Mouse (Mus musculus) embryonic fibroblast, embryonic 13.5 days (primary cell): ENCODE data around the gene Kctd3. TPM values are rescaled to one million over a fixed set of nuclear protein-coding genes. Genes with fewer than 3 reads are reported as not detected.

Experiments
- H3K27ac ChIP-seq: 2 replicates; pipeline ENCODE4 v1.5.1; 2012; ENCODE audit warnings: low read length, control low read depth, inconsistent platforms; ENCODE audit not compliant: insufficient read depth
- H3K4me1 ChIP-seq: 2 replicates; pipeline ENCODE4 v1.6.1; 2011; ENCODE audit warnings: low read length; ENCODE audit not compliant: control insufficient read depth, insufficient read depth
- H3K4me3 ChIP-seq: 2 replicates; pipeline ENCODE4 v1.5.1; 2011; ENCODE audit warnings: mild to moderate bottlenecking, control low read depth, low read length; ENCODE audit not compliant: insufficient read depth
- CTCF ChIP-seq: IDR thresholded peaks from 2 replicates; pipeline ENCODE4 v1.5.1; 2011; ENCODE audit warnings: mild to moderate bottlenecking, control low read depth, low read length, moderate library complexity, borderline replicate concordance; ENCODE audit not compliant: insufficient read depth
- POLR2A ChIP-seq: IDR thresholded peaks from 2 replicates; pipeline ENCODE4 v1.6.1; 2011; ENCODE audit warnings: low read depth, mild to moderate bottlenecking, control low read depth, low read length, moderate library complexity
- polyA plus RNA-seq: library from polyadenylated mRNA; stranded (reverse); fragments of >200 nt; gene quantifications from 2 replicates; pipeline ENCODE4 v1.2.4, GENCODE M21; 2011; ENCODE audit warnings: low read depth; ENCODE audit not compliant: missing spikeins, insufficient read length

Kctd3 gene
- polyA plus RNA-seq, 1 experiment, result 27.4 TPM

- no peaks in the 10 kb centered on the region for H3K4me1 ChIP-seq
- no peak overlapping the region for H3K4me3 ChIP-seq
- no peak overlapping the region for H3K27ac ChIP-seq
- TF ChIP-seq CTCF, result no peak
- no peak for TF ChIP-seq POLR2A
Measured at GRCm38 (mm10) chr1:189012846-189013586, 5.4 kb upstream of the Kctd3 start.

GRCm38 (mm10) chr1:189010671-189011070 is 3.0 kb upstream of the Kctd3 start:
- TF ChIP-seq CTCF (no peak), POLR2A (no peak)
- Histone ChIP-seq H3K4me1 (peaks cover 6% of the 10 kb centered on the region; the same call in 1 of the 2 replicates), H3K27ac (no peak overlapping the region), H3K4me3 (no peak overlapping the region)

GRCm38 (mm10) chr1:189007980-189008324 is 311 bp upstream of the Kctd3 start:
- Histone ChIP-seq H3K4me3 (no peak overlapping the region), H3K27ac (no peak overlapping the region), H3K4me1 (peaks cover 6% of the 10 kb centered on the region; the same call in 1 of the 2 replicates)
- TF ChIP-seq CTCF, result no peak
- no peak for TF ChIP-seq POLR2A

DNA sequence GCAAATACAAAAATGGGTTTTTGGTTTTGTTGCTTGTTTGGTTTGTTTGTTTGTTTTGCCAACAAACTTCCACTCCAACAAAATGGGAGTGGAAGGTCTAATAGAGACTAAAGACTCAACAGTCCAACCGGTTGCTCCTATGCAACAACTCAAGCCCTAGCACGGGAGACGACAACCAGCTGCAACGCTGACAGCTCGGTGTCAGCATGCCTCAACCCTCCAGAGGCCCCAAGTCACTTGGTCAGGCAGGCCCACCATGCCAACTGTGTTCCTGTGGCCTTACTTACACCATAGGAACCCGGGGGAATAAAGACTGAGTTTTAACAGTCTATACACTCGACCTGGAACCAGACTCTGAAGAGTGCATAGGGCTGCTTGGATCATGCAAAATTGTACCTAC is 815 bp downstream of the Kctd3 start:
- Histone ChIP-seq H3K4me1 (peaks cover 6% of the 10 kb centered on the region; the same call in 1 of the 2 replicates), H3K4me3 (peak overlapping the region; percentile 83), H3K27ac (no peak overlapping the region)
- TF ChIP-seq POLR2A, result no peak
- TF ChIP-seq CTCF, result no peak

GRCm38 (mm10) chr1:189006267-189006666 is 1.4 kb downstream of the Kctd3 start:
- H3K27ac ChIP-seq, result no peak overlapping the region; the same call in 1 of the 2 replicates
- peaks cover 6% of the 10 kb centered on the region; the same call in 1 of the 2 replicates for H3K4me1 ChIP-seq
- TF ChIP-seq CTCF, result no peak
- TF ChIP-seq POLR2A, result no peak
- peak overlapping the region; percentile 83 for H3K4me3 ChIP-seq

GRCm38 (mm10) chr1:189004774-189005173 is 2.9 kb downstream of the Kctd3 start:
- H3K27ac ChIP-seq, result no peak overlapping the region
- peaks cover 6% of the 10 kb centered on the region; the same call in 1 of the 2 replicates for H3K4me1 ChIP-seq
- no peak overlapping the region for H3K4me3 ChIP-seq
- TF ChIP-seq POLR2A (no peak), CTCF (no peak)

DNA sequence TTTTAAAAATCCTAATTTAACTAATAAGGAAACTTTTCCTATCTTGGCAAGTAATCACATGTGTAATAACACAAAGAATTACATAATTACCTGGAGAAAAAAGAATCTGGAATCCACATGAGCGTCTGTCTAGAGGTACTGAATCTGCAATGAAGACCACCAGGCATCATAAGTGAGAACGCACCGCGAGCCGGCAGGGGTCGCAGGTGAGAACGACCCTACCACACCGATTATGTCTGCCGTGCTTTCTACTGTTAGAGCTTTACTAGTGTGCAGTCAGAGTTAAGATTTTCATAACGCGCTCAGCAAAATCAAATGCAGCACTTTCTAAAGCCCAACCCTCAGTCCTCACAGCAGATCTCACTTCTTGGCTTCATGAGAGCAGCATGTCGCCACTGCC is 5.8 kb downstream of the Kctd3 start:
- Histone ChIP-seq H3K27ac (no peak overlapping the region), H3K4me3 (no peak overlapping the region), H3K4me1 (peaks cover 6% of the 10 kb centered on the region; the same call in 1 of the 2 replicates)
- TF ChIP-seq CTCF, result no peak
- TF ChIP-seq POLR2A, result no peak

DNA sequence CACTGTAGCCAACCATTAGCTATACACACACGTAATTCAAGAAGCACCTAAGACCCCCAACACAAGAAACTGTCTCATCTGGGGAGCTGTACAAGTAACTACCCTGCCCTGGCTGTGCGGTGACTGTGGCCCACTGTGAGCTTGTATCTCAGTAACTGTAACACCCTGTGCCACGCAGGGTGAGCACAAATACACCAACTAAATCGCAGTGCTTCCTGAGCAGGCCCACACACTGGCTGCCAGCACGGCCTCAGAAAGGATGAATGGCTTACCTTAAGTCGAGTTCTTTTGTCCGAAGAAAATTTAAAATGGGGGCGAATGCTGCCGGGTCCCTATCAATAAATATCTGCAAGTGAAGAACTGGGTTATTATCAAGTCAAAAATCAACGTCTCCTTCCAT is 7.7 kb downstream of the Kctd3 start:
- TF ChIP-seq CTCF, result no peak
- no peak for TF ChIP-seq POLR2A
- Histone ChIP-seq H3K4me3 (no peak overlapping the region), H3K27ac (no peak overlapping the region), H3K4me1 (no peaks in the 10 kb centered on the region)

DNA sequence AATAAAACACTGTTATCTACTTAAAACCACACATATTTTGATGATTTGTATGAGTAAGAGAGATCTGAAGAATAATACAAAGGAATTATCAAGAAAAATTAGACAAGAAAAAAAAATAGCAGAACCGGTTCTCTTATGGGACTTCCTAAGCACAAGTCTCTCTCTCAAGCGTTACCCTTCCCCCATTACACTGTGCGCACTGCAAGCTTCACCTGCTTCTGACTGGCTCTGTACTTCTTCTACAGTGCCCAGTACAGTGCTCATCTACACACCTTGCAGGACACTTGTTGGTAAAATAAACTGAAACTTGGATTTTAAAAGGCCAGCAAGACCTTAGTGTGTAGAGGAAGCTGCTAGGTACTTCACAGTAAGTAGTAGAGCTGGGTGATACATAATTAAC is 9.7 kb downstream of the Kctd3 start:
- no peak overlapping the region for H3K27ac ChIP-seq
- H3K4me1 ChIP-seq, result no peaks in the 10 kb centered on the region
- TF ChIP-seq CTCF, result no peak
- no peak for TF ChIP-seq POLR2A
- H3K4me3 ChIP-seq, result no peak overlapping the region

DNA sequence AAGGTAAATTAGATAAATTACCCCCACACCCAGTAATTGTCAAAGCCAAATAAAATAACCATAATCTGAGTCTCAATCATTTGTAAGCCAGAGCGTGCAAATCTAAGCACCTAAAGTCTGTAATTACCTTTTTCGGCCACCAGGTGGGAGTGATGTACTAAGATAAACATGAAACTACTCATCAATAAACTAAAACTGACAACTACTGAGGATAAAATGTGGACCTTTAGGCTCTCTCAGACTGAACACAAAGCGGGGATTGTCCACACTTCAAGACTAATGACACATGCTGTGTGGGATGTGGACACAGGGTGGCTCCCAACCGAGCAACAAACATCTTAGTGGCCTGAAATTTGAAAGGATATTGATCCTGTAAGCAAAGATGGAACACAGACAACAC is 14.4 kb downstream of the Kctd3 start:
- H3K4me3 ChIP-seq, result no peak overlapping the region
- no peaks in the 10 kb centered on the region for H3K4me1 ChIP-seq
- TF ChIP-seq CTCF (no peak), POLR2A (no peak)
- H3K27ac ChIP-seq, result no peak overlapping the region
